Mouse (Mus musculus) brain, embryonic 18.5 days (tissue): ENCODE results near the gene Cdk5.
A peak's percentile ranks its signal among the peaks of the same experiment; 100 is the strongest.

Source experiments
- DNase-seq: peaks from one replicate; pipeline ENCODE4 v3.0.0-alpha.2; 2012; ENCODE audit warnings: low read depth, low spot score

The Cdk5 gene

GRCm38 (mm10) chr5:24423129-24424003 is at the start of gene Cdk5, which contains the start of gene Slc4a2:
Gene Cdk5, minus strand, starts transcription at chr5:24423530.
Gene Slc4a2, plus strand, starts transcription at chr5:24423837.
- DNase-seq, result peak; percentile 100

GRCm38 (mm10) chr5:24470600-24470999 is 47.3 kb upstream of the Cdk5 start:
- DNase-seq, result no peak

- no peak for DNase-seq
Observed at GRCm38 (mm10) chr5:24466762-24467161, 43.4 kb upstream of the Cdk5 start.

GRCm38 (mm10) chr5:24455613-24456012 is 32.3 kb upstream of the Cdk5 start:
- DNase-seq, result no peak

GRCm38 (mm10) chr5:24455076-24455475 is 31.7 kb upstream of the Cdk5 start:
- DNase-seq, result no peak

- DNase-seq, result no peak
Observed at GRCm38 (mm10) chr5:24453985-24454303, 30.6 kb upstream of the Cdk5 start.

- DNase-seq, result no peak
Observed at GRCm38 (mm10) chr5:24453283-24453984, 30.1 kb upstream of the Cdk5 start.

GRCm38 (mm10) chr5:24452691-24453233 is 29.4 kb upstream of the Cdk5 start:
- no peak for DNase-seq

- no peak for DNase-seq
Observed at GRCm38 (mm10) chr5:24452030-24452690, 28.8 kb upstream of the Cdk5 start, which contains the start of gene Agap3. Gene Agap3, plus strand, starts transcription at chr5:24452177.

- DNase-seq, result peak; percentile 85
Observed at GRCm38 (mm10) chr5:24451264-24452029, 28.1 kb upstream of the Cdk5 start.

- no peak for DNase-seq
Observed at GRCm38 (mm10) chr5:24447624-24448298, 24.4 kb upstream of the Cdk5 start, which contains the start of gene Tmub1. Gene Tmub1, minus strand, starts transcription at chr5:24447854.

GRCm38 (mm10) chr5:24446630-24447029 is 23.3 kb upstream of the Cdk5 start:
- no peak for DNase-seq

- no peak for DNase-seq
Observed at GRCm38 (mm10) chr5:24445428-24446080, 22.2 kb upstream of the Cdk5 start.

GRCm38 (mm10) chr5:24444746-24445427 is 21.6 kb upstream of the Cdk5 start, which contains the start of gene Fastk:
Gene Fastk, minus strand, starts transcription at chr5:24445287.
- DNase-seq, result peak; percentile 87

GRCm38 (mm10) chr5:24443927-24444326 is 20.6 kb upstream of the Cdk5 start:
- DNase-seq, result no peak

GRCm38 (mm10) chr5:24443204-24443603 is 19.9 kb upstream of the Cdk5 start:
- no peak for DNase-seq

GRCm38 (mm10) chr5:24442029-24442428 is 18.7 kb upstream of the Cdk5 start:
- DNase-seq, result no peak

GRCm38 (mm10) chr5:24441187-24441586 is 17.9 kb upstream of the Cdk5 start:
- no peak for DNase-seq

GRCm38 (mm10) chr5:24433993-24434392 is 10.7 kb upstream of the Cdk5 start:
- no peak for DNase-seq
